9 mouse cellular contexts compared by ENCODE assay signal in genomic region chr4:154064827-154065773, GRCm38 (mm10). TPM values are rescaled to one million over a fixed set of nuclear protein-coding genes. Genes with fewer than 3 reads are reported as not detected.
DNase-seq lines count a peak whose midpoint lies in the region; ATAC-seq and TF ChIP-seq lines count a peak whose summit lies in the region.
"Had no signal": no experiment of that assay in that cellular context is flagged by ENCODE, and none has a peak within 500 bp of the region (broad histone marks: within the 10 kb centered on the region; RNA-seq: fewer than 3 reads in every experiment).

No protein-coding gene starts in this region.

- TF ChIP-seq RAD21 in CH12.LX (IDR thresholded peaks at IDR 0.05; ENCODE audit: low read depth, low read length): peak; percentile 87

- no peaks in the 10 kb centered on the region for H3K4me1 ChIP-seq in forebrain, embryonic 12.5 days
- H3K4me1 ChIP-seq in forebrain, embryonic 10.5 days: no peaks in the 10 kb centered on the region
- H3K4me1 ChIP-seq in CH12.LX (ENCODE audit: control insufficient read depth in 1 of 2, insufficient read depth in 2 of 2): no peaks in the 10 kb centered on the region
- no peaks in the 10 kb centered on the region for H3K4me1 ChIP-seq in hindbrain, embryonic 16.5 days (ENCODE audit: control insufficient read depth, insufficient read depth, low read depth, low read length)
- H3K4me1 ChIP-seq in limb, embryonic 12.5 days (replicated peaks): no peaks in the 10 kb centered on the region

- peak; percentile 51 to 88; a peak in 3 of 4 replicates for TF ChIP-seq CTCF in CH12.LX (conservative IDR thresholded peaks at IDR 0.05 in 1 of 2, IDR thresholded peaks at IDR 0.05 in 1 of 2; ENCODE audit: low read depth in 2 of 2, low read length in 2 of 2)

- H3K27ac ChIP-seq in forebrain, embryonic 12.5 days: no peak overlapping the region
- no peak overlapping the region for H3K27ac ChIP-seq in forebrain, embryonic 10.5 days
- H3K27ac ChIP-seq in CH12.LX (ENCODE audit: insufficient read depth, low read depth): no peak overlapping the region
- H3K27ac ChIP-seq in hindbrain, embryonic 16.5 days (ENCODE audit: low read depth, low read length): no peak overlapping the region
- no peak overlapping the region for H3K27ac ChIP-seq in limb, embryonic 12.5 days
- H3K27ac ChIP-seq: macrophage had no signal

- H3K9me3 ChIP-seq in forebrain, embryonic 12.5 days: no peaks in the 10 kb centered on the region
- no peaks in the 10 kb centered on the region for H3K9me3 ChIP-seq in forebrain, embryonic 10.5 days
- no peaks in the 10 kb centered on the region for H3K9me3 ChIP-seq in CH12.LX (replicated peaks; ENCODE audit: low read length)
- H3K9me3 ChIP-seq in hindbrain, embryonic 16.5 days (ENCODE audit: control insufficient read depth, low read length): no peaks in the 10 kb centered on the region
- H3K9me3 ChIP-seq in limb, embryonic 12.5 days: no peaks in the 10 kb centered on the region

- no peak for TF ChIP-seq POLR2A in CH12.LX (IDR thresholded peaks at IDR 0.05; ENCODE audit: low read depth, low read length)

- H3K4me3 ChIP-seq in forebrain, embryonic 12.5 days (replicated peaks): no peak overlapping the region
- H3K4me3 ChIP-seq in forebrain, embryonic 10.5 days: no peak overlapping the region
- no peak overlapping the region for H3K4me3 ChIP-seq in CH12.LX (replicated peaks in 1 of 3; ENCODE audit: low read depth in 2 of 3, low read length in 2 of 3, poor library complexity in 1 of 3)
- no peak overlapping the region for H3K4me3 ChIP-seq in hindbrain, embryonic 16.5 days (ENCODE audit: low read length)
- H3K4me3 ChIP-seq in limb, embryonic 12.5 days (replicated peaks): no peak overlapping the region

- H3K79me2 ChIP-seq in CH12.LX (replicated peaks; ENCODE audit: control insufficient read depth, extremely low read depth, insufficient read depth, poor library complexity, severe bottlenecking): no peaks in the 10 kb centered on the region

- in situ Hi-C loops in CH12.LX (cut with MboI; ENCODE audit: low pct_ligation_motif_present, low pct_unique_long_range_greater_than_20kb, low sequenced_read_pairs): loop anchor here (5.0 kb wide), 1 partner anchor 137 kb away; no protein-coding TSS in a partner anchor

- dilution Hi-C loops in CH12.LX (cut with MboI; ENCODE audit: extremely low pct_ligation_motif_present, extremely low pct_unique_long_range_greater_than_20kb, low sequenced_read_pairs): no loop called here

- WGBS in forebrain, embryonic 12.5 days: 63% methylated on average over 14 of the region's 14 CpGs
- WGBS in forebrain, embryonic 10.5 days: 61% methylated on average over 14 of the region's 14 CpGs
- 61% methylated on average over 14 of the region's 14 CpGs for WGBS in hindbrain, embryonic 16.5 days
- WGBS in limb, embryonic 12.5 days: 61% methylated on average over 14 of the region's 14 CpGs

- no peak for TF ChIP-seq EP300 in CH12.LX (IDR thresholded peaks at IDR 0.05; ENCODE audit: low read length)

- no peak for DNase-seq in forebrain, embryonic 10.5 days (ENCODE audit: extremely low spot score, low spot score)
- peak; percentile 54 for DNase-seq in CH12.LX (ENCODE audit: extremely low read depth)
- DNase-seq in naive thymus-derived CD4-positive, alpha-beta T cell, adult 2 months (ENCODE audit: low read depth): peak; percentile 41
- no peak for DNase-seq in urinary bladder, adult 2 months (ENCODE audit: low spot score)

- peak overlapping the region; percentile 17; the same call in 1 of the 2 replicates for H3K9ac ChIP-seq in forebrain, embryonic 12.5 days
- no peak overlapping the region for H3K9ac ChIP-seq in CH12.LX (ENCODE audit: insufficient read depth, low read depth)
- no peak overlapping the region for H3K9ac ChIP-seq in hindbrain, embryonic 16.5 days (ENCODE audit: low read depth, low read length)
- H3K9ac ChIP-seq in limb, embryonic 12.5 days (replicated peaks): no peak overlapping the region

- ATAC-seq in forebrain, embryonic 12.5 days (ENCODE audit: low FRiP score): peak; percentile 27; the same call in 1 of the 2 replicates
- ATAC-seq in common myeloid progenitor, adult 5-6 weeks (replicated peaks; ENCODE audit: low read depth, poor library complexity, severe bottlenecking): peak; percentile 87
- ATAC-seq in hindbrain, embryonic 16.5 days: peak; percentile 61
- peak; percentile 27; the same call in 1 of the 2 replicates for ATAC-seq in limb, embryonic 12.5 days (ENCODE audit: insufficient number of reproducible peaks, insufficient read depth, low FRiP score, low TSS enrichment, low read depth)

- H3K36me3 ChIP-seq in forebrain, embryonic 12.5 days (replicated peaks): no peaks in the 10 kb centered on the region
- H3K36me3 ChIP-seq in forebrain, embryonic 10.5 days (replicated peaks): no peaks in the 10 kb centered on the region
- H3K36me3 ChIP-seq in CH12.LX (replicated peaks in 1 of 2; ENCODE audit: control insufficient read depth in 1 of 2, insufficient read depth in 1 of 2, low read length in 1 of 2): peaks cover 85 to 89% of the 10 kb centered on the region in 2 experiments
- H3K36me3 ChIP-seq in hindbrain, embryonic 16.5 days (ENCODE audit: control insufficient read depth, insufficient read depth, low read length): no peaks in the 10 kb centered on the region
- no peaks in the 10 kb centered on the region for H3K36me3 ChIP-seq in limb, embryonic 12.5 days

- H3K4me2 ChIP-seq in forebrain, embryonic 12.5 days: no peak overlapping the region
- H3K4me2 ChIP-seq in CH12.LX (ENCODE audit: insufficient read depth, low read depth, poor library complexity, severe bottlenecking): no peak overlapping the region
- H3K4me2 ChIP-seq in hindbrain, embryonic 16.5 days (ENCODE audit: low read length): no peak overlapping the region
- H3K4me2 ChIP-seq in limb, embryonic 12.5 days: no peak overlapping the region

- peaks cover 27% of the 10 kb centered on the region for H3K27me3 ChIP-seq in forebrain, embryonic 12.5 days
- H3K27me3 ChIP-seq in forebrain, embryonic 10.5 days (ENCODE audit: poor library complexity, severe bottlenecking): peaks cover 12% of the 10 kb centered on the region
- no peaks in the 10 kb centered on the region for H3K27me3 ChIP-seq in CH12.LX (replicated peaks)
- peaks cover 7% of the 10 kb centered on the region for H3K27me3 ChIP-seq in hindbrain, embryonic 16.5 days (replicated peaks; ENCODE audit: control insufficient read depth, insufficient read depth, low read length)
- H3K27me3 ChIP-seq in limb, embryonic 12.5 days: peaks cover 46% of the 10 kb centered on the region

TF ChIP-seq in CH12.LX, 34 proteins besides CTCF, POLR2A, EP300 and RAD21 (continues in another document):
- TF ChIP-seq SMC3 (IDR thresholded peaks at IDR 0.05; ENCODE audit: low read depth, low read length): peak; percentile 85
- no peak for TF ChIP-seq JUND (conservative IDR thresholded peaks at IDR 0.05; ENCODE audit: low read depth, low read length)
- TF ChIP-seq NRF1 (IDR thresholded peaks at IDR 0.05; ENCODE audit: low read depth, low read length): no peak
- no peak for TF ChIP-seq HCFC1 (IDR thresholded peaks at IDR 0.05; ENCODE audit: low read depth, low read length)
- no peak for TF ChIP-seq MXI1 (IDR thresholded peaks at IDR 0.05; ENCODE audit: low read depth, low read length)
- TF ChIP-seq SIN3A (IDR thresholded peaks at IDR 0.05; ENCODE audit: low read length): 0 out of 2 replicates have a peak, but pooled peaks have one; percentile 23
- TF ChIP-seq IRF4 (IDR thresholded peaks at IDR 0.05; ENCODE audit: low read depth, low read length): no peak
- TF ChIP-seq JUN (IDR thresholded peaks at IDR 0.05; ENCODE audit: insufficient read depth, low read depth, low read length): no peak
- TF ChIP-seq ELF1 (IDR thresholded peaks at IDR 0.05; ENCODE audit: low read depth, low read length): no peak
- TF ChIP-seq NELFE (IDR thresholded peaks at IDR 0.05; ENCODE audit: low read depth, low read length): peak; percentile 31; the same call in 1 of the 2 replicates
- peak; percentile 28; the same call in 1 of the 2 replicates for TF ChIP-seq ZC3H11A (IDR thresholded peaks at IDR 0.05; ENCODE audit: low read depth, low read length)
- TF ChIP-seq USF1 (IDR thresholded peaks at IDR 0.05; ENCODE audit: low read depth, low read length): no peak

RNA-seq across cellular contexts. Expression of gene Ccdc27, which starts 22.6 kb away (rescaled TPM):
- not detected in 2 replicates for polyA plus RNA-seq in forebrain, embryonic 12.5 days (2016; fragmentation: Nextera tagmentation; extraction: Ambion mirVana)
- not detected in 2 replicates for polyA plus RNA-seq in forebrain, embryonic 10.5 days (2016; fragmentation: Nextera tagmentation; extraction: Ambion mirVana)
- total RNA-seq in CH12.LX (2012; rRNA removed): not detected in 2 replicates
- not detected in 2 replicates for total RNA-seq in CH12.LX (2014; rRNA removed)
- not detected in 2 replicates for polyA plus RNA-seq in CH12.LX (2012; ENCODE audit: insufficient read length, low read depth)
- not detected in 2 replicates for total RNA-seq in common myeloid progenitor, adult 5-6 weeks (2017)
- polyA plus RNA-seq in hindbrain, embryonic 16.5 days (2015; fragmentation: Nextera tagmentation; extraction: Ambion mirVana): not detected in 2 replicates
- not detected in 2 replicates for polyA plus RNA-seq in limb, embryonic 12.5 days (2016; fragmentation: Nextera tagmentation; extraction: Ambion mirVana)
- not detected in 2 replicates for polyA plus RNA-seq in urinary bladder, adult 2 months (2012; rRNA removed)
- polyA plus RNA-seq: macrophage had no signal

RNA-seq across cellular contexts. Expression of gene Smim1, which starts 39.1 kb away (rescaled TPM):
- polyA plus RNA-seq in forebrain, embryonic 12.5 days (2016; fragmentation: Nextera tagmentation; extraction: Ambion mirVana): 3.0 and 3.8 TPM in 2 replicates
- polyA plus RNA-seq in forebrain, embryonic 10.5 days (2016; fragmentation: Nextera tagmentation; extraction: Ambion mirVana): 22.1 and 27.4 TPM in 2 replicates
- total RNA-seq in CH12.LX (2012; rRNA removed) (1.7 and 2.3 TPM in 2 replicates), CH12.LX (2014; rRNA removed) (not detected in 2 replicates)
- 0.15 and 0.16 TPM in 2 replicates for polyA plus RNA-seq in CH12.LX (2012; ENCODE audit: insufficient read length, low read depth)
- 7.9 and 14.7 TPM in 2 replicates for total RNA-seq in common myeloid progenitor, adult 5-6 weeks (2017)
- polyA plus RNA-seq in hindbrain, embryonic 16.5 days (2015; fragmentation: Nextera tagmentation; extraction: Ambion mirVana): 13.9 and 14.9 TPM in 2 replicates
- polyA plus RNA-seq in limb, embryonic 12.5 days (2016; fragmentation: Nextera tagmentation; extraction: Ambion mirVana): 6.3 and 8.1 TPM in 2 replicates
- polyA plus RNA-seq in urinary bladder, adult 2 months (2012; rRNA removed): 46.9 and 48.1 TPM in 2 replicates

RNA-seq across cellular contexts. Expression of gene Lrrc47, which starts 53.6 kb away (rescaled TPM):
- 32.5 and 32.6 TPM in 2 replicates for polyA plus RNA-seq in forebrain, embryonic 12.5 days (2016; fragmentation: Nextera tagmentation; extraction: Ambion mirVana)
- polyA plus RNA-seq in forebrain, embryonic 10.5 days (2016; fragmentation: Nextera tagmentation; extraction: Ambion mirVana): 20.1 and 21.9 TPM in 2 replicates
- total RNA-seq in CH12.LX (2012; rRNA removed) (35.0 and 40.1 TPM in 2 replicates), CH12.LX (2014; rRNA removed) (16.3 and 16.7 TPM in 2 replicates)
- polyA plus RNA-seq in CH12.LX (2012; ENCODE audit: insufficient read length, low read depth): 96.6 and 98.0 TPM in 2 replicates
- total RNA-seq in common myeloid progenitor, adult 5-6 weeks (2017): 42.6 and 77.8 TPM in 2 replicates
- 12.8 and 15.8 TPM in 2 replicates for polyA plus RNA-seq in hindbrain, embryonic 16.5 days (2015; fragmentation: Nextera tagmentation; extraction: Ambion mirVana)
- polyA plus RNA-seq in limb, embryonic 12.5 days (2016; fragmentation: Nextera tagmentation; extraction: Ambion mirVana): 34.4 and 37.8 TPM in 2 replicates
- 26.7 and 28.7 TPM in 2 replicates for polyA plus RNA-seq in urinary bladder, adult 2 months (2012; rRNA removed)

Comparison
In these comparisons a context has a peak if more than half of its experiments do, and no peak if none do; other contexts are left out.
1. ATAC-seq: peak in every context shown above with its lines; median percentile 87 in common myeloid progenitor, adult 5-6 weeks; 61 in hindbrain, embryonic 16.5 days; 27 in forebrain, embryonic 12.5 days; 27 in limb, embryonic 12.5 days.
2. DNase-seq: peak in CH12.LX (single experiment) and naive thymus-derived CD4-positive, alpha-beta T cell, adult 2 months (single experiment); none in forebrain, embryonic 10.5 days (single experiment) and urinary bladder, adult 2 months (single experiment).